Mouse (Mus musculus): Measurements from ENCODE around the gene Pon2.

Gene Pon2

DNA sequence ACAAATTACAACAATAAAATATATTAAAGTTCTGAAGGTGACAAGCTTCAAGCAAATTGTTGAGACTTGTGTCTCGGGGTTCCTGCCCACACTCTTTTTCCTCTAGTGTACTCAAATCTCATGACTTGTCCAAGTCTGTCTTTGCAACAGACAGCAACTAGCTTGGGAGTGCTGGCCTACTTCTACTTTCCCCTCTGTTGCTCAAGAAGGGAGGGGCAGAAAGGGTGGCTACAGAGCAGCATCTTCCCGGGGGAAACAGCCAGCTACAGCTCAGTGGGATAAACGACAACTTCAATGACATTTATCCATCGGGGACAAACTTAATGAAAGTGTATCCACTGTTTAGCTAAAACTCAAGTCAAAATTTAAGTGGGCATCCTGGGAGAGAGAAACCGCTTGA lies 5.4 kb downstream of the Pon2 start:
- no peak for DNase-seq (ENCODE audit: low spot score)

DNA sequence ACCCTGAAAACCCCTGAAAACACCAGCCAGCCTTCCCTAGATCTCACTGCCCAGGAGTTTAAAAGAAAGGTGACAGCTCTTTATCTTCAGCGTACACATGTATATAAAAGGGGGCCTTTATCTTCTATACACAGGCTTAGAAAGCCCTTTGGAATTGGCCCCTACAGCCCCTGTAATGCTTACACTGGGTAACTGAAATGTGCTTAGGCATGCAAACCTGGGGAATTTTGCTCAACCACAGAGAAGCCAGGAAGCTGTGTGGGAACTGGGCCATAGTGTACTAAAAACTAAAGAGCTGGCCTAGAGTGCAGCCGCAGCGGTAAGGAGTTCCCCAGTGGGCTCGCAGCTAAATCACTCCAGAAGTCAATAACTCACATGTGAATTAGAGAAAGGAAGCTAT lies 6.8 kb downstream of the Pon2 start:
- no peak for DNase-seq (ENCODE audit: low spot score)

DNA sequence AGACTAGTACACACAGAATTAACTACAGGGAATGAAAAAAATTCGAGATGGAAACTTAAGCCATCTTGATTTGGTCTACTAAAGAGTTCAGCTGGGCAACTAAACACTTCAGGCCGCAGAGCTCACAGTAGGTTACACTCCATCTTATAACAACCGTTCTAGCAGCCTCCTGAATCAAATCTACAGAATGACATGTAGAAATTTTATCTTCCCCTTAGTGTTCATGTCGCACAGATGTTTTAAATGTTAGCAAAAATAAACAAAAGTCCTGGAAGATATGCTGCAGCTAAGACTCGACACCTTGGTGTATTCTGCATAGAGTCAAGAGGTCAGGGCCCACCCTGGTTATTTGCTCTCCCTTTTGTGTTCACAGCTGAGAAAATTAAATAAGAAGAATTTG lies 10.3 kb downstream of the Pon2 start:
- no peak for DNase-seq (ENCODE audit: low spot score)

DNA sequence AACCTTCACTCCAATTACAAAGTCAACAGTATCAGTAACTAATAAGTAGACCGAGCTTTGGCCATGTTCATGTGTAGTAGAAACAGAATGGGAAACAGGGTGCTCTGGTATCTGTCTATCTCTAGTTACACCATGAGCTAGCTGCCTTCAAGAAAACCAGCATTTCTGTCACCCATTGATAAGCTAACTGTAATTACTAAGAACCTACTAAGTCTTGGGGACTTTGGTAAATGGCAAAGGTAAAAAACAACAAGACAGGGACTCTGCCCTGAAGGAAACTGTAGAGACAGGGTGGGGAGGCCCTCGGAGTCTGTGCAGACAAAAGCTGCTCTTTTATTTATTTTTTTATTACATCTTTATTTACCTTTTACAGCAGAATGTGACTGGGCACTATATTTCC lies 10.9 kb downstream of the Pon2 start:
- DNase-seq (ENCODE audit: low spot score) = no peak

DNA sequence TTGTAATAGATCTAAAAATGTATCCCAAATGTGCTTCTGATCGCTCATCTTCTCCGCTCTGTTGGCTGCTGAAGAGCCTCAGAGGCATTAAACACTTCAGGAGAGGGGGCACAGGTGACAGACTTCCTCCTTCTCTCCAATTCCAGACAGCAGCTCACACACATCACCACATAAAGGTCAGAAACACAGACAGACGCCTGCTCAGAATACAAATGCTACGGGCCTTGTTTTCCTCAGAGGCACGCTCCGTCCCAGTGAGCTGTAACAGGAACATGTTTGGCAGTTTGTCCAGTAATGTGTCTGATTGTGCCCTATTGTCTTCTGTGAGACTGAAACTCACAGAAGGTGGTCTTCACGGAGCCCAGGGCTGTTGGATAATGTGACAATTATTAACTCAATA lies 15.8 kb downstream of the Pon2 start:
- no peak for DNase-seq (ENCODE audit: low spot score)

DNA sequence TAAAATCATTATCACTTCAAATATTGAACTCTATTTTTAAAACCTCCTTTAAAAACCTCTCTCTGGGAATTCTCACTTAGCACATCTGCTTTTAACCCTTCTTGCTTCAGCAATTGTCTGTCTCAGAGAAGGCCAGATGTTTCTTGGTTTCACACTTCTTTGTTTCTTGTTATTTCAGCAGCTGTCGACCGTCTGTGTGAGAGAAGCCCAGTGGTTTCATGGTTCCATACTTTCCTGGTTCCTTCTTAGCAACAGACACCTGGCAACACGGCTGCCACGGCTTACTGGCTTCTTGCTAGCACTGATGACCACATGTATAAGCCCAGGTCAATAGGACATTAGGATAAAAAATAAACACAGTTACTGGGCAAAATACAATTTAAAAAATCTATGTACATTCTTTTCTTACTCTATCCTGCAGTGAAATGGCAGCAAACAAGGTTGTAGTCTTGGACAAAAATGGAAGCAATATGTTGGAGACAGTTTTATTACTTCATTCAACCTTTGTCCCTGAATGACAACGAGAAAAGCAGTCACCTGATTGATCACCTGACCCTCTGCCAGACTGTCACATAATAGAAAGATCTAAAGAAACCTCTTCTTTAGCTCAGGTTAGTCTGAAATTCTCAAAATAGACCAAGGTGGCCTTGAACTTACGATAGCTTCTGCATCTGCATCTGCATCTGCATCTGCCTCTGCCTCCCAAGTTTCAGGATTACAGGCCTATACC lies 17.5 kb downstream of the Pon2 start:
- DNase-seq (ENCODE audit: low spot score) = no peak

DNA sequence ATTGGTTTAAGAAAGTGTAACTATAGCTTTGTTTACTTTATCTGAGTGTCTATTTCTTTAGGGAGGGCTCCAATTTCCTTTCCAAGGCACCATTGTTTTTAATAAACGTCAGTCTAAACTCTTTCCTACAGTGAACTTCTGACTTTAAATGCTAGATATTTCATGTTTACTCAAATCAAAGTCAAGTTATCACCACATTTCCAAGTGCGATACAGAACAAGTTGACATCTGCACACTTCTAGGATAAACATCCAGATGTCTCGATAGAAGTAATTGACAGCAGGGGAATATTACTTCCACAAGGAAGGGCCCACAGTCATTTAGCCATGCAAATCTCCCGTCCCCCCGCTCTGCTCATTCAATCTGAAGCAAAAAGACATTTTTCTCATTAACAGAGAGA lies 20.3 kb downstream of the Pon2 start:
- no peak for DNase-seq (ENCODE audit: low spot score)

DNA sequence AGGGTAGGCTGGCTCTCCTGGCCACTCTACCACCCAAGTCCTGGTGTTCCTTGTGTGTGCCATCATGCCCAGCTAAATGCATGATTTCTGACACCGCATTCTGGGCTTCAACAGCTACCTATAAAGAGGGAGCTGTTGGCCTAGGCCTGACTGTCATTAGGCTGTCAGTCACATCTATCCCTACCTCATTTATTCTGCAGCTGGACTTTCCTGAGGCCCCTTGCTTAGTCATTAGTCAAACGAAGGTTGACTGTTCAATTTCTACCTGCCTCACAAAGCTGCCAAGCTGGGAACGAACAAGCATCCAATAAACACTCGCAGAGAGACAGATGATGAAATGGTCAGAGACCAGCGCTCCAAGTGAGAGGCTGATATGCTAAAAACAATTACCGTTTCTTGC lies 28.6 kb downstream of the Pon2 start:
- no peak for DNase-seq (ENCODE audit: low spot score)

DNA sequence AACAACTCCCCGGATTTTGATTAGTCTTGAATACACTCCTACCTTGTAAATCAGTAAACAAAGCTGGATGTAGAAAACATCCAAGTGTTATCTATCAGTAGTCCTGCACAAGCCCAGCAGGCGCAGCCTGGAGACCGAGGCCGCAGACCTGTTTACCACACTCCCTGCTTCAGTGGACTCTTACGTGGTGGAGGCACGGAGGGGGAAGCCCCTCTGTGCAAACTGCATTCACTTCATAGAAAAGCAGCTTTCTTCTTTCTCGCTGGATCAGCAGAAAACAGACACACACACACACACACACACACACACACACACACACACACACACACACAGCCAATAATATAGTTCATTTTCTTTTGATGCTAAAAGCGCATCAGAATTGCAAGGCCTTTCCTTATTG lies 33.5 kb downstream of the Pon2 start:
- no peak for DNase-seq (ENCODE audit: low spot score)

DNA sequence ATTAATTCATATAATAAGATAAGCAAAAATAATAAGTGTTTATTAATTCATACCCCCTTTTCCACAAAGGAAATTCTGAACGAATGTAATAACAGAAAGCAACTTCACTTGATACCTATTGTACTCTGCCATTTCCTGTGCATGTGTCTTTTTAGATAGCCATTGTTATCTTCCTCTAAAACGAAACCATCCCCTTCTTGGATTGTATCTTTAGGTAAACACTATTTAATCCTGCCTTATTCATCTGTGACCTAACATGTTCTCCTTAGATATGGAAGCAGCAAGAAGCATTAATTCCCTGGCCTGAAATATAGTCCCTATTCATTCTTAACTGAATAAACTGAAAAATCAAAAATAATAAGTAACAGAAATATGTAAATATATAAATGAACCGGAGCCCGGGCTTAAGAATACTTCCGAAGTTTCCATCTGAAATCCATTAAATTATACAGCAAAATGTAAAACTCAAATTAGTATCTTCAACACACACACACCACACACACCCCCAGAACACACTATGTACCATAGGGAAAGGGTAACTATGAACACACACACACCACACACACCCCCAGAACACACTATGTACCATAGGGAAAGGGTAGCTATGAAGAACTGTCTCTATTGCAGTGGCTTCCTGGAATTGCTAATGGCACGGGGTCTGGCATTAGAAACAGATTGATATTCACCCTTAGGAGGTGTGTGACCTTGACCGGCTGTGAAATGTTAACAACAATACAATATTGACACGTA lies 34.8 kb downstream of the Pon2 start:
- peak; percentile 45 for DNase-seq (ENCODE audit: low spot score)

DNA sequence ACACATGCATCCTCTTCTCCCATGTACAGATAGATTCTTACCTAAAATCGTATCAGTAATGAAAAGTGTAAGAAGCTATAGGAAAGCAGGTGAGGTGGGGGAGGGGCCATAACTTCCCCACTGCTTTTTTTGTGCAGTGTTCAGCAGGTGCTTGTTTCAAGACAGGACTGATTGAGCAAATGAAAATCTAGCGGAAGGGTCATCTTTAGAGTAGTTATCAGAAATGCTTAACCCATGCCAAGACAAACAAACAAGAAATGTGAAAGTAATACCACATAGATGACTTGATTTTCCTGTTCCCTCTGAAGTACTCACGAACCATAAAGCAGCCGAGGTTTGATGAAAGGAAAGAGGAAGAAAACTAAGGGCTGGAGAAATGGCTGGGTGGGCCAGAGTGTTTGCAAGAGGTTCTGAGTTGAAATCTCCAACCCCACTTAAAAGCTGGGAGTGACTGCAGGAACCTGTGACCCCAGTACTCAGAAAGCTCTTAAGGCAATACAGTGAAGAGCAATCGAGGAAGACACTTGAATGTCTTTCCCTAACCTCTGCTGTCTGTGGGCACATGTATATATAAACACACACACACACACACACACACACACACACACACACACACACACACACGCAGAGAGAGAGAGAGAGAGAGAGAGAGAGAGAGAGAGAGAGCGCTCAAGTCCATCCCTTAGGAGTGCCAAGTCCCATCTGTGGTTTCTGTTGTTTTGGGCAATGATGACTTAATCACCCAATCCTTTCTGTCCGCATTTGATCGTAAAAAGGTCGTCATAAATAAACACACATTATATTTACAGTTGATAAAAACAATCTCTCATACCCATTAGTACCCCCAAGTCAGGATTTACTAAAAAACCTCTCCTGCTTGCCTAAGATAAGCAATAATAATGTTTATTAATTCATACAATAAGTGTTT lies 35.7 kb downstream of the Pon2 start:
- peak; percentile 64 for DNase-seq (ENCODE audit: low spot score)

DNA sequence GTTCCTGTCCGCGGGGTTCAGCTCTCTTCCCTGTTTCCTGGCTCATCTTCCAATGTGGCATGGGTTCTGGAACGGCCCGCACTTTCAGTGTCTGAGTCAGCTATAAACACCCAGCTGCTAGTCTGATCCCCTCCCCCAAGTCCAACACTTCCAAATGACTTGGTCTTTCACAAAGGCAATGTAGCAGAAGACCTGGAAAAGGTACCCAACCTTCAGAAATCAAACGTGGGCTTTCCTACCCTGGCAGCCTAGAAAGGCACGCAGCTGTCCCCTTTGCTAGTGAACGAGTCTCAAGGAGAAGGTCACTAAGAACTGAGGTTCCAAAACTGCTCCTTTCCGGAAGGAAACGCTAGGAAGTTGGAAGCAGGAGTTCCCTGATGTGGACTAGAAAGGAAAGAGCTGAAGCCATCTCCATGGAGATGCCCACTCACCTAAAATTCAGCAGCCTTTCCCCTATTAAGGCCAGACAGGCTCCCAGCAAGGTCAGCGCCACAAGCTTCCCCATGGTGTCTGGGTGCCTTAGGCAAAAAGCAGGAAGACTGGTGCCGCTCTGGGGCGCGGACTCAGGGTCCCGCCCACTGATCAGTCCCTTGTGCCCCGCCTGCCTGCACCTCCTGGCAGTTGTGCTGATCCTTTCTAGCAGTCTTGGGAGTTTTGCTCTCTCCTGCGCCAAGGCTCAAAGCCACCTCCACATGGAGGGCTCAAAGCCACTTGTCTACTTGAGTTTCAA lies 42.4 kb downstream of the Pon2 start, which contains the start of gene Pon3:
TSS of gene Pon3 (minus strand) at position 565 of the 730 bp plus-strand sequence.
- DNase-seq (ENCODE audit: low spot score) = peak; percentile 84

DNA sequence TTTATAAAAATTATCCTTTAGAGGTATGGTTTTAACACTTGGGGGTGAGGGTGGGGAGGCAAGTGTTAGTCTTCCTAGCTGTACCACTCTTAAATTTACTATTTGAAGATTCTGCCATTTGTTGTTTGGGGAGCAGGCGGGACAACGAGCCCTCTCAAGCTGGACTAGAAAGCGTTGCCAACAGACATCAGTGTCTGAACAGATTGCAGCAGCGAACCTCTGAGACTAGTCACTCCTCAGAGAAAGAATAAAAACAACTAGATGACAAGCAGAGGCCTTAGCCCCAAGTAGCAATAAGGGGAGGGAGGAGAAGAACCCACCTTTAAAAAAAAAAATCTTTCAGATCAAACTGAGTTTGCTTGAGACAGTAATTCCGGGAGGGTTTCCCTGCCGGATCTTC lies 43.0 kb downstream of the Pon2 start:
- DNase-seq (ENCODE audit: low spot score) = no peak

DNA sequence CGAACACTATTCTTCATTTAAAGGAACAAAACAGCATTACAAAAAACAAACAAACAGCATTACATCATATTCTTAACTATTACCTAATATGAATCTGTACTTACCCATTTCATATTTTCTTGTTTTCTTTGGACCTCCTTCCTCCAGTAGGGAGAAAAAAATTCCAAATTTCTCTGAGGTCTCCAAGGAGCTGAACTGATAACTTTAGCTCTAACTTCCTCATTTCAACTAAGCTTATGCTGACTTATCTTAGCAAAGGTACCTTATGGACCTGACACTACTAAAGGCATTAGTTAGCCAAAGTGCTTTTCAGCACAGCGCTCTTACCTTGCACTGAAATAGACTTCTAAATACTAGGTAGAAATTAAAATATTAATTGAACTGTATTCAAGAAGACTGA lies 43.4 kb downstream of the Pon2 start:
- DNase-seq (ENCODE audit: low spot score) = no peak

DNA sequence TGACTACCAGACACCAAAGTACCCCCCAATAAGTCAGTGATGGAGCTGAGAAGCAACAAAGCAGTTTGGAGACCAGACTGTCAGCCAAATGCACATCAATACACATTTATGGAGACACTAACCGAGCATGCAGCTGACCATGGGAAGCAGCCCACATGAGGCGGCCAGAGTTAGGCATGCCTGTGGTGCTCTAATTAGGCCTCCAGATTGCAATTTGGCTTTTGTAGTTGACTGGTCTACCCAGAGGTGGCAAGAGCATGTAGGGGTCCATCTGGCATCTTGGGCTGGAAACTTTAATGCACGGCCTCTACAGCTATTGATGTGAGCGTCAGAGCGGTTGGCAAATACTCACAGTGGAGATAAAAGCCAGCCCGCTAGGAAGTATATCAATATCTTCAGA lies 52.3 kb downstream of the Pon2 start:
- no peak for DNase-seq (ENCODE audit: low spot score)

DNA sequence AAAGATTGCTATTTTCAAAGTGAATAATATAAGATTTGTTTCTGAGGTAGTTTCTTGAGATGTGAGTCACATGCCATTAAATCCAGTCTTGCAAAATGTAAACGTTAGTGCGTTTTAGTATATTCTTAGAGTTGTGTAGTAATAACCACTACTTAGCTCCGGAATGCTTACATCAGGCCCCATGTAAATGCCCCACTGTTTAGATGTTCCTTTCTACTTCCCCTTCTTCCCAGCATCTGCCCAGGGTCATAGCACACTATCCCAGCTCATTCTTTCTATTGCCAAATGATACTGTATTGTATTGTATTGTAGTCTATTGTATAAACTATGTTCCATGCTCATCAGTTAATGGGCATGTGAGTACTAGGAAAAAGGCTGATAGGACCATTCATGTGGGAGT lies 59.5 kb downstream of the Pon2 start:
- DNase-seq (ENCODE audit: low spot score) = no peak

DNA sequence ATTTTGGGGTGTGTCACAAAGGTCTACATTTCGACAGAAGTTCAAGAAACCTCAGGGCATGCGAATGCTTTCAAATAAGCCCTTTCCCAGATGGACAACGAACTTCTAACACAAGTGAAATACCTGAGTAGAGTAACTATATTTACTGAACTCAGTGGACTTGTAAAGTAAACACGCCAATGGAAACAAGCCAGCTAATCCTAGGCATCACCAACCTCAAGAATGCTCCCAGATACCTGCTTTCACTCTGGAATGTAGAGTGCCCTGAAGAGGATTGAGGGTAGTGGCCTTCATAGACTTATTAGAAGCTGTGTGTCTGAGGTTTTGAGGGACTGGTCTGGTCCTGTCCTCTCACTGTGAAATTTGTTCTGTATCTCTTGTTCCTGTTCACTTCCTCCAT lies 60.7 kb downstream of the Pon2 start:
- DNase-seq (ENCODE audit: low spot score) = peak; percentile 73

DNA sequence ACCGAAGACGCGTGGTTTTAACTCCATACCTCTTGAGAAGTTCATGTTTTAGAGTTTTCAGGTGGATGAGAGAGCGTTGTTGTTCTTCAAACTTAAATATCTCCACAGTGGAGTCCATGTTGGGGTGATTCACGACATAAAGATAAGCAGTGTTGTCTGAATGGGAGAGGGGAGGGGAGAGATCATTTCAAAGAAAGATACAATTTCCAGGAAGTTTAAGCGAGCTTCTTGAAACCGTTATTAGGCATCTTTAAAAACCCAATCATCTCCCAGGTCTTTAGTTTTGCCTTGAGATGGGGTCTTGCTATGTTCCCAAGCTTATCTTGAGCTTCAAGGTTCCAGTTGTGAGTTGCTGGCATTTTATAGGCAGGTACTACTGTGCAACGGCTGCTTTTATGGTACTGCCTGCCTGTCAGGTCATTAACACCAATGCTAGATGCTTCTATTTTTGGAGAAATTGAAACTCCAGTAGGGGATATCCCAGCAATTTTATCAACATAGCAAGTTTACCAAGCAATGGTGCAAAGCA lies 61.3 kb downstream of the Pon2 start:
- DNase-seq (ENCODE audit: low spot score) = no peak

DNA sequence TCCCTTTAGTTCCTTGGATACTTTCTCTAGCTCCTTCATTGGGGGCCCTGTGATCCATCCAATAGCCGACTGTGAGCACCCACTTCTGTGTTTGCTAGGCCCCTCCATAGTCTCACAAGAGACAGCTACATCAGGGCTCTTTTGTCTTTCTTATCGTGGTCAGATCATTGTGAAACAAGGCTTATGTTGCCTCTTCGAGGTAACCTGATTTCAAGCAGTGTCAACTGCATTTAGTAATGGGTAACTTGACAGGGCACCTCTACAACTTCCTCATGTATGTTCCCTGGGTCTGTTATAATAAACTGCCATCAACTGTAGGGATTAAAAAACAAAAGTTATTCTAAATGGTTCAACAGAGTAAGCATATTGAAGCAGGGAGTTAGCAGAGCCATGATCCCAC lies 63.7 kb downstream of the Pon2 start:
- no peak for DNase-seq (ENCODE audit: low spot score)

DNA sequence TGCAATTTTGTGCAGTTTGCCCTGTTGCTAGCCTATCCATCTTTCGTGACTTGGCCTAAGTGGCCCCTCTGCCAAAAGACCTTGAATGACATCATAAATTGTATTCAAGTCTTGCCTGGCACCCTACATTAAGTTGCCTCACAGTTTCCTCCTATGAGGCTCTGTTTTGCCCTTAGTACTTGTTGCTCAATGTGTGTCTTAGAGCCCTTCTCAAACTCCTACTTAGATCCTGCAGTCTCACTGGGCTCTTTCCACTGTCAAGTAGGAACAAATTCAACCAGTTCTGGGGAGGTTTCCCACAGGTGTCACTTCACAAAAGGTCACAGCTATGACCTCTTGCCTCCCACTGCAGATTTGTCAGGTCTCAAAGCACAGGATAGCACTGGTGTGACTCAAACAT lies 64.4 kb downstream of the Pon2 start:
- DNase-seq (ENCODE audit: low spot score) = peak; percentile 75

DNA sequence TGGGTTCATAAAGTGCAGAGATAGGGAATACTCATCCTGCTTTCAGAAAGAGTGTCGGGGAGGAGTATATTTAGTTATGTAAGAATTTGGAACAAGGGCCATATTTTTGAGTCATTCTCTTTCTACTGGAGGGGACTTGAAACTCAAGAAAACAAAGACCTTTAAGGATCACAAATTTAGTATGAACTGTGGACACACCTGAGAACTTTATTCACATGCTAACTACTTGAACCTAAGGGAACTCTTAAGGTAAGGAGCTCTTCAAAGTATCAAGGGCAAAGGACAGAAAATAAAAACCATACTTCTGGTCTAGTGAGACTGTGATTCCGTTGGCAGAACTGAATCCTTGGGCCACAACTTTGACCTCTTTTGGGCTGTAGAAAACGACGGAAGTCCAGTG lies 66.2 kb downstream of the Pon2 start:
- peak; percentile 51 for DNase-seq (ENCODE audit: low spot score)

DNA sequence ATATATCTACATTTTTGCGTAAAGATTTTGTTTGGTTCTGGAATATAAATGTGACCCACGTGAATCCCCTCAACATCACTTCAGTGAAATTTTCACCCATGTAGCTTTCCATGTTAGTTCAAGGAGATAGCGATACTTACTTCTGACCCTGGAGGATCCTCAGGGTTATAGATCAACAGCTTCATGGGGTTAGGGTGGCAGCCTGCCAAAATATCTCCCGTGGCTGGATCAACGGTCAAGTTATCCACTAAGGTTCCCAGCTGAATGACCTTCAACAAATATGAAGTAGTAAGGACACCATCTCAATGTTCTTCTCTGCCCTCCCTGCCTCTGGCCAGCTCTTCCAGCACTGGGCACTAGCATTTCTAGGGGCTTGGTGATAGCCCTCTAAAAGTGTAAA lies 68.0 kb downstream of the Pon2 start:
- DNase-seq (ENCODE audit: low spot score) = no peak
